Mouse (Mus musculus) heart, adult 18-20 months (tissue): Measurements from ENCODE around the gene Wdr38. TPM values are rescaled to one million over a fixed set of nuclear protein-coding genes. Genes with fewer than 3 reads are reported as not detected.

Experiments
- total RNA-seq, 2 experiments: library from RNA; stranded (reverse); gene quantifications; 2 replicates each; pipeline ENCODE4 v1.2.3; 2021

The Wdr38 gene
- total RNA-seq, 2 experiments from 2014 or later = 0.18 TPM; not detected in 1

Other genes starting within 250 kb of the Wdr38 start
- gene Nr6a1, start 69.8 kb upstream of the Wdr38 start, total RNA-seq = 1 to 10 TPM in 1 of 2 experiments, under 1 TPM in 1; 0.82 to 1.2 TPM
- gene Olfml2a, start 65.5 kb upstream of the Wdr38 start, total RNA-seq = 1 to 10 TPM; 2.9 to 4.8 TPM
- gene Arpc5l, start 7.9 kb downstream of the Wdr38 start, total RNA-seq = 100 to 1,000 TPM in 1 of 2 experiments, 10 to 100 TPM in 1; 96.6 to 115 TPM
- gene Rpl35, start 8.1 kb downstream of the Wdr38 start, total RNA-seq = 100 to 1,000 TPM; 336 to 368 TPM
- gene Golga1, start 68.1 kb downstream of the Wdr38 start, total RNA-seq = 10 to 100 TPM; 14.2 to 16.0 TPM
- gene Scai, start 193.3 kb downstream of the Wdr38 start, total RNA-seq = 1 to 10 TPM; 5.0 to 5.1 TPM
- 10 to 100 TPM; 56.3 to 56.5 TPM for gene Ppp6c, start 229.0 kb downstream of the Wdr38 start, total RNA-seq